Mouse (Mus musculus) embryo, embryonic 10.5 days (tissue): ENCODE measurements around the gene Otub1.

Experiments
- DNase-seq: peaks from one replicate; pipeline ENCODE4 v3.0.0-alpha.2; 2015; ENCODE audit warnings: low spot score

Gene Otub1

GRCm38 (mm10) chr19:7176041-7176696 is 29.9 kb downstream of the Otub1 start:
- no peak for DNase-seq

GRCm38 (mm10) chr19:7172051-7172866 is 33.9 kb downstream of the Otub1 start:
- DNase-seq = peak; percentile 83

- DNase-seq = peak; percentile 67
Observed at GRCm38 (mm10) chr19:7171447-7171846, 34.7 kb downstream of the Otub1 start.

- DNase-seq = no peak
Observed at GRCm38 (mm10) chr19:7170916-7171315, 35.2 kb downstream of the Otub1 start.

- DNase-seq = no peak
Observed at GRCm38 (mm10) chr19:7168423-7168822, 37.7 kb downstream of the Otub1 start.

GRCm38 (mm10) chr19:7166767-7167166 is 39.3 kb downstream of the Otub1 start:
- no peak for DNase-seq

GRCm38 (mm10) chr19:7166200-7166711 is 39.9 kb downstream of the Otub1 start:
- no peak for DNase-seq

GRCm38 (mm10) chr19:7165509-7166199 is 40.5 kb downstream of the Otub1 start:
- DNase-seq = no peak

- DNase-seq = no peak
Observed at GRCm38 (mm10) chr19:7164820-7165323, 41.2 kb downstream of the Otub1 start.

- no peak for DNase-seq
Observed at GRCm38 (mm10) chr19:7164238-7164637, 41.9 kb downstream of the Otub1 start.

- no peak for DNase-seq
Observed at GRCm38 (mm10) chr19:7161064-7161463, 45.1 kb downstream of the Otub1 start.

GRCm38 (mm10) chr19:7160151-7160906 is 45.8 kb downstream of the Otub1 start:
- peak; percentile 81 for DNase-seq

- no peak for DNase-seq
Observed at GRCm38 (mm10) chr19:7157734-7158133, 48.4 kb downstream of the Otub1 start.

GRCm38 (mm10) chr19:7155196-7155595 is 50.9 kb downstream of the Otub1 start:
- DNase-seq = no peak

GRCm38 (mm10) chr19:7153232-7153631 is 52.9 kb downstream of the Otub1 start:
- no peak for DNase-seq

- no peak for DNase-seq
Observed at GRCm38 (mm10) chr19:7151927-7152653, 54.0 kb downstream of the Otub1 start.

- no peak for DNase-seq
Observed at GRCm38 (mm10) chr19:7151300-7151926, 54.7 kb downstream of the Otub1 start.

- no peak for DNase-seq
Observed at GRCm38 (mm10) chr19:7149158-7149685, 56.9 kb downstream of the Otub1 start.

GRCm38 (mm10) chr19:7148541-7149085 is 57.5 kb downstream of the Otub1 start:
- DNase-seq = no peak
